Mouse (Mus musculus): ENCODE measurements at regions not wholly inside any gene's neighbourhood (a gene's known extent, or its start where the extent isn't known, plus 50 kb on each side); places are given as distances from the start of the nearest gene placed in this dataset.

DNA sequence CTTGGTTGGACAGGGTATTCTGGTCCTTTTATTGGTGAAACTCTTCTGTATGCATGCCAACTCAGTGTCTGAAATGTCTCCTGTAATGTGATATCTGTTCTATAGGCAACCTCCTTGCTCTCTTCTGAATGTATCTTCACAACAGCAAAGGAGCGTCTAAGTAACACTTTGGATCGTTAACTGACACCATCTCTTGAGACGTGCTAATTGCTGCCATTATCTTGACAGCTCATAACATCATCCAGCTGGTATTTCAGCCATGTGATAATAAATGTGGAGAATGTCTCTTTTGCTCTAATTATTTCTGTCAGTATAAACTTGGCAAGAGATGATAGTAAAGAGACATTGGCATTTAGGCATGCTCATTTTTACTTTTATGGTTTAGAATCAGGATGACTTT, 68.8 kb upstream of the Col8a1 start:
- Histone ChIP-seq H3K27me3 (ENCODE audit: control insufficient read depth, insufficient read depth, low read length) (no peaks in the 10 kb centered on the region), H3K27ac (ENCODE audit: low read length) (no peak overlapping the region), H3K36me3 (ENCODE audit: control insufficient read depth, insufficient read depth, low read length) (no peaks in the 10 kb centered on the region), H3K4me3 (ENCODE audit: low read depth, low read length) (no peak overlapping the region), H3K9ac (replicated peaks; ENCODE audit: low read depth, low read length) (no peak overlapping the region), H3K4me2 (replicated peaks; ENCODE audit: low read depth, low read length) (no peak overlapping the region), H3K9me3 (ENCODE audit: control insufficient read depth, low read depth, low read length) (no peaks in the 10 kb centered on the region), H3K4me1 (ENCODE audit: control insufficient read depth, insufficient read depth, low read length) (no peaks in the 10 kb centered on the region)
- no peak for ATAC-seq (ENCODE audit: insufficient number of reproducible peaks, insufficient read depth, low FRiP score, low read depth)
- 52% methylated on average over 3 of the region's 3 CpGs for WGBS

- Histone ChIP-seq H3K4me1 (ENCODE audit: control insufficient read depth, insufficient read depth, low read length) (no peaks in the 10 kb centered on the region), H3K9me3 (ENCODE audit: control insufficient read depth, low read depth, low read length) (no peaks in the 10 kb centered on the region), H3K36me3 (ENCODE audit: control insufficient read depth, insufficient read depth, low read length) (no peaks in the 10 kb centered on the region), H3K9ac (replicated peaks; ENCODE audit: low read depth, low read length) (no peak overlapping the region), H3K4me3 (ENCODE audit: low read depth, low read length) (no peak overlapping the region), H3K27me3 (ENCODE audit: control insufficient read depth, insufficient read depth, low read length) (no peaks in the 10 kb centered on the region), H3K27ac (ENCODE audit: low read length) (no peak overlapping the region), H3K4me2 (replicated peaks; ENCODE audit: low read depth, low read length) (no peak overlapping the region)
- ATAC-seq (ENCODE audit: insufficient number of reproducible peaks, insufficient read depth, low FRiP score, low read depth) = no peak
Observed at GRCm38 (mm10) chr16:57845416-57845815, 90.9 kb upstream of the Col8a1 start.

DNA sequence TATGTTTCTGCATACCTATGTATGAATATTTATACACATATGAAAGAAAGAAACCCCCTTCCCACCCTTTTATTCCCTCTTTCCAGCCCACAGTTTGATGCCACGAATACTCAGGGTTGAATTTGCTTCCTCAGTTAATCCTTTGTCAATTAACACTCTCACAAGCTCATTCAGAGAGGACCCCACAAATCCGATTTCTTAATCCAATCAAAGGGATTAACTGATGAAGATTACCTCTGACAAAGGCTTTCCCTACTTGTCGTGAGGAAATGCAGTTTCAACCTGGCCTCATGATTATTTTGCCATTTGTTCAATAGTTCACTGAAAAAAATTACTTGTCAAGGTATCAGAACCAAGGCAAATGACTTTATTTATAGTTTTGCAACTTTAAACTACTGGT, 91.8 kb upstream of the Col8a1 start:
- Histone ChIP-seq H3K4me2 (replicated peaks; ENCODE audit: low read depth, low read length) (no peak overlapping the region), H3K36me3 (ENCODE audit: control insufficient read depth, insufficient read depth, low read length) (no peaks in the 10 kb centered on the region), H3K27me3 (ENCODE audit: control insufficient read depth, insufficient read depth, low read length) (no peaks in the 10 kb centered on the region), H3K27ac (ENCODE audit: low read length) (no peak overlapping the region), H3K4me3 (ENCODE audit: low read depth, low read length) (no peak overlapping the region), H3K9me3 (ENCODE audit: control insufficient read depth, low read depth, low read length) (no peaks in the 10 kb centered on the region), H3K4me1 (ENCODE audit: control insufficient read depth, insufficient read depth, low read length) (no peaks in the 10 kb centered on the region), H3K9ac (replicated peaks; ENCODE audit: low read depth, low read length) (no peak overlapping the region)
- no peak for ATAC-seq (ENCODE audit: insufficient number of reproducible peaks, insufficient read depth, low FRiP score, low read depth)
- 36% methylated on average over 3 of the region's 3 CpGs for WGBS

GRCm38 (mm10) chr16:57851854-57852253, 97.3 kb upstream of the Col8a1 start:
- no peaks in the 10 kb centered on the region for H3K36me3 ChIP-seq (ENCODE audit: control insufficient read depth, insufficient read depth, low read length)
- 34% methylated on average over 2 of the region's 2 CpGs for WGBS
- ATAC-seq (ENCODE audit: insufficient number of reproducible peaks, insufficient read depth, low FRiP score, low read depth) = no peak
- no peak overlapping the region for H3K4me3 ChIP-seq (ENCODE audit: low read depth, low read length)
- no peak overlapping the region for H3K9ac ChIP-seq (replicated peaks; ENCODE audit: low read depth, low read length)
- H3K4me1 ChIP-seq (ENCODE audit: control insufficient read depth, insufficient read depth, low read length) = no peaks in the 10 kb centered on the region
- no peaks in the 10 kb centered on the region for H3K27me3 ChIP-seq (ENCODE audit: control insufficient read depth, insufficient read depth, low read length)
- H3K27ac ChIP-seq (ENCODE audit: low read length) = no peak overlapping the region
- H3K4me2 ChIP-seq (replicated peaks; ENCODE audit: low read depth, low read length) = no peak overlapping the region
- no peaks in the 10 kb centered on the region for H3K9me3 ChIP-seq (ENCODE audit: control insufficient read depth, low read depth, low read length)

- 68% methylated on average over 3 of the region's 3 CpGs for WGBS
- Histone ChIP-seq H3K27ac (ENCODE audit: low read length) (no peak overlapping the region), H3K9me3 (ENCODE audit: control insufficient read depth, low read depth, low read length) (no peaks in the 10 kb centered on the region), H3K27me3 (ENCODE audit: control insufficient read depth, insufficient read depth, low read length) (no peaks in the 10 kb centered on the region), H3K4me2 (replicated peaks; ENCODE audit: low read depth, low read length) (no peak overlapping the region), H3K4me3 (ENCODE audit: low read depth, low read length) (no peak overlapping the region), H3K4me1 (ENCODE audit: control insufficient read depth, insufficient read depth, low read length) (no peaks in the 10 kb centered on the region; the same call in 1 of the 2 replicates), H3K36me3 (ENCODE audit: control insufficient read depth, insufficient read depth, low read length) (no peaks in the 10 kb centered on the region), H3K9ac (replicated peaks; ENCODE audit: low read depth, low read length) (no peak overlapping the region)
- ATAC-seq (ENCODE audit: insufficient number of reproducible peaks, insufficient read depth, low FRiP score, low read depth) = no peak
Observed at GRCm38 (mm10) chr16:57852838-57853460, 98.4 kb upstream of the Col8a1 start.

DNA sequence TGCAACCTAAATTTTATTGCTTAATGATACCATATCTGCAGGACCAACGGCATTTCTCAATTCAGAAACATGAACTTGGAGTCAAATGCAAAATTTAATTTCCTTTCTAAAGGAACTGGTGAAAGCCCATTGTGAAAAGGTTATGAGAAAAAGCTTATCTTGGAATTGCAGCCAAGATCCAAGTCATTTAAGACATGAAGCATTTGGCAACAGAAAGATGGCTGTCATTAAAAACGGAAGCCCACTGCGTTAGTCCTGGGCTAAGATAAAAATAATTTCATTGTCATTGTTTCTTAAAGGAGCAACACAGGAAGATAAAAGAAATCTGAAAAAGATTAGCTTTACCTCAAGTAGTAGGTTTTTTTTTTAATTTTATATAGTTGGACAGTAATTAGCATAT, 99.2 kb upstream of the Col8a1 start:
- Histone ChIP-seq H3K4me1 (ENCODE audit: control insufficient read depth, insufficient read depth, low read length) (peaks cover 5% of the 10 kb centered on the region; the same call in 1 of the 2 replicates), H3K9me3 (ENCODE audit: control insufficient read depth, low read depth, low read length) (no peaks in the 10 kb centered on the region), H3K4me2 (replicated peaks; ENCODE audit: low read depth, low read length) (no peak overlapping the region), H3K4me3 (ENCODE audit: low read depth, low read length) (no peak overlapping the region), H3K27me3 (ENCODE audit: control insufficient read depth, insufficient read depth, low read length) (no peaks in the 10 kb centered on the region), H3K9ac (replicated peaks; ENCODE audit: low read depth, low read length) (no peak overlapping the region), H3K36me3 (ENCODE audit: control insufficient read depth, insufficient read depth, low read length) (no peaks in the 10 kb centered on the region), H3K27ac (ENCODE audit: low read length) (no peak overlapping the region)
- WGBS = 81% methylated on average over 3 of the region's 3 CpGs
- no peak for ATAC-seq (ENCODE audit: insufficient number of reproducible peaks, insufficient read depth, low FRiP score, low read depth)

GRCm38 (mm10) chr16:57857071-57857470, 102.5 kb upstream of the Col8a1 start:
- no peak overlapping the region for H3K4me3 ChIP-seq (ENCODE audit: low read depth, low read length)
- ATAC-seq (ENCODE audit: insufficient number of reproducible peaks, insufficient read depth, low FRiP score, low read depth) = no peak
- 13% methylated on average over 1 of the region's 1 CpGs for WGBS
- no peak overlapping the region for H3K27ac ChIP-seq (ENCODE audit: low read length)
- H3K36me3 ChIP-seq (ENCODE audit: control insufficient read depth, insufficient read depth, low read length) = no peaks in the 10 kb centered on the region
- peaks cover 5% of the 10 kb centered on the region; the same call in 1 of the 2 replicates for H3K4me1 ChIP-seq (ENCODE audit: control insufficient read depth, insufficient read depth, low read length)
- no peaks in the 10 kb centered on the region for H3K27me3 ChIP-seq (ENCODE audit: control insufficient read depth, insufficient read depth, low read length)
- H3K9me3 ChIP-seq (ENCODE audit: control insufficient read depth, low read depth, low read length) = no peaks in the 10 kb centered on the region
- no peak overlapping the region for H3K9ac ChIP-seq (replicated peaks; ENCODE audit: low read depth, low read length)
- no peak overlapping the region for H3K4me2 ChIP-seq (replicated peaks; ENCODE audit: low read depth, low read length)

DNA sequence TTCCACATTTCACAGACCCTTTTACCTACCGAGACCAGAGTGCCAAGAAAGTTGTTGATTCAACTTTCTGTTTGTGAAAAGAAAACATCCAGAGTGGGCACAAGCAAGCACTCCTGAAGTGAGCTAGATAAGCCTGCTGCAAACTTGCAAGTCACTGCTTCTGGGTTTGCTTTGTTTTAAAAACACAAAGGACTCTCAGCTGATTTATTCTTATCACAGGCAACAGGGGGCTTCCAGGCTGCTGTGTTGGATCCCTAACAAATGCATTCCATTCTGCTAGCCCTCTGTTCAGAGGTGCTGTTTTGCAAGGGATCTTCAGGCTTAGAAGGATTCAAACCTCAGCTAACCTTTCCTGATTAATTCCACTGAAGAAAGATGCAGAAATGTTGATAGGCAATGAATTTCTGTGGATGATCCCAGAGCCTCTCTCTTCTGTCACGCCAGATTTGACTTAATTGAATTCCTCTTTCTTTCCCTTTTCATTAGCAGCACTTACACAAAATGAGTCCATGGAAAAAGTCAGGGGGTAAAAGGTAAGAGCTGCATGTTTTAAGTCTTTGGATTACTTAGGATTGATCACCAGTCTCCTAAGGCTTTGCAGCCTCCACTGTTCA, 103.7 kb upstream of the Col8a1 start:
- Histone ChIP-seq H3K27me3 (ENCODE audit: control insufficient read depth, insufficient read depth, low read length) (no peaks in the 10 kb centered on the region), H3K27ac (ENCODE audit: low read length) (no peak overlapping the region), H3K36me3 (ENCODE audit: control insufficient read depth, insufficient read depth, low read length) (no peaks in the 10 kb centered on the region), H3K9me3 (ENCODE audit: control insufficient read depth, low read depth, low read length) (no peaks in the 10 kb centered on the region), H3K4me3 (ENCODE audit: low read depth, low read length) (no peak overlapping the region), H3K4me1 (ENCODE audit: control insufficient read depth, insufficient read depth, low read length) (peaks cover 5% of the 10 kb centered on the region; the same call in 1 of the 2 replicates), H3K9ac (replicated peaks; ENCODE audit: low read depth, low read length) (no peak overlapping the region), H3K4me2 (replicated peaks; ENCODE audit: low read depth, low read length) (no peak overlapping the region)
- 16% methylated on average over 2 of the region's 2 CpGs for WGBS
- ATAC-seq (ENCODE audit: insufficient number of reproducible peaks, insufficient read depth, low FRiP score, low read depth) = no peak

- H3K27me3 ChIP-seq (ENCODE audit: control insufficient read depth, insufficient read depth, low read length) = no peaks in the 10 kb centered on the region
- H3K36me3 ChIP-seq (ENCODE audit: control insufficient read depth, insufficient read depth, low read length) = no peaks in the 10 kb centered on the region
- no peak for ATAC-seq (ENCODE audit: insufficient number of reproducible peaks, insufficient read depth, low FRiP score, low read depth)
- H3K4me2 ChIP-seq (replicated peaks; ENCODE audit: low read depth, low read length) = no peak overlapping the region
- H3K9me3 ChIP-seq (ENCODE audit: control insufficient read depth, low read depth, low read length) = no peaks in the 10 kb centered on the region
- H3K4me3 ChIP-seq (ENCODE audit: low read depth, low read length) = no peak overlapping the region
- 28% methylated on average over 7 of the region's 7 CpGs for WGBS
- H3K27ac ChIP-seq (ENCODE audit: low read length) = no peak overlapping the region
- H3K9ac ChIP-seq (replicated peaks; ENCODE audit: low read depth, low read length) = no peak overlapping the region
- peaks cover 5% of the 10 kb centered on the region; the same call in 1 of the 2 replicates for H3K4me1 ChIP-seq (ENCODE audit: control insufficient read depth, insufficient read depth, low read length)
Observed at GRCm38 (mm10) chr16:57858765-57859201, 104.2 kb upstream of the Col8a1 start.

Data from stomach, embryonic 14.5 days (tissue).